Comparison of ENCODE assay signal across 8 mouse cellular contexts in the genomic region with DNA sequence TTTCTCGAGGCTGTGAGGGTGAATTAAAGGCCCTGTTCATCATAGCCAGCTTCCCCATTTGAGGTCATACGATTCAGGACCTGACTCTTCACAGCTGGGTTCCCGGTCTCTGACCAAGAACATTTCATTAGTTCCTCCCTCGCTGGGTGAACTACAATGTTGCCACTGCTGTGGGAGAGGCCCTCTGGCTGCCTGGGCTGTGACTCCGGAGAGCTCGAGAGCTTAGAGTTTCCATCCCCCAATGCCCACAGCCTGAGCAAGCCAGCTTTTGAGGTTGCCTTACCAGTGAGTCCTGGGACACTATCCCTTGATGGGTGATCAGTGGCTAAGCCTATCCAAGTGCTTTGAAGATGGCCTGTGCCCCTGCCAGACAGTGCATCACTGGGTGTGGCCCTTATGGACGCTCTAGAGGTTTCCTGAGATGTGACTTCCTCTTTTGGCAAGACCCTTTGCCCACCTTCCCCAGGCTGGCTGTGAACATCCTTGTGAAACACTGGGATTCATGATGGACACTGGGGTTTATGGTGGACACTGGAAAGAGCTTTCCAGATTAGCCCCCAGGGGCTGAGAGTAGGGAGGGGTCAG. TPM values are rescaled to one million over a fixed set of nuclear protein-coding genes. Genes with fewer than 3 reads are reported as not detected.
DNase-seq lines count a peak whose midpoint lies in the region; ATAC-seq lines count a peak whose summit lies in the region.
"Had no signal": no experiment of that assay in that cellular context is flagged by ENCODE, and none has a peak within 500 bp of the region (broad histone marks: within the 10 kb centered on the region; RNA-seq: fewer than 3 reads in every experiment).

No protein-coding gene starts in this region.

- no peaks in the 10 kb centered on the region for H3K27me3 ChIP-seq in neural tube, embryonic 11.5 days (ENCODE audit: control insufficient read depth, insufficient read depth, low read length)
- H3K27me3 ChIP-seq: embryonic facial prominence, embryonic 12.5 days had no signal

- peak overlapping the region; percentile 24 for H3K4me2 ChIP-seq in neural tube, embryonic 11.5 days (ENCODE audit: low read depth)
- H3K4me2 ChIP-seq: embryonic facial prominence, embryonic 12.5 days had no signal

- no peak overlapping the region for H3K4me3 ChIP-seq in neural tube, embryonic 11.5 days (ENCODE audit: low read depth, low read length)
- H3K4me3 ChIP-seq: embryonic facial prominence, embryonic 12.5 days had no signal

- no peak for ATAC-seq in neural tube, embryonic 11.5 days (ENCODE audit: insufficient read depth, low FRiP score, low TSS enrichment)
- peak; percentile 31 to 43; a peak in 3 of 4 replicates for ATAC-seq in hematopoietic stem cell, adult 5-6 weeks (replicated peaks in 1 of 2; ENCODE audit: insufficient read depth in 1 of 2, low FRiP score in 2 of 2, low TSS enrichment in 1 of 2, low read depth in 1 of 2, poor library complexity in 2 of 2, severe bottlenecking in 2 of 2)

- H3K27ac ChIP-seq in neural tube, embryonic 11.5 days (ENCODE audit: low read depth, low read length): no peak overlapping the region
- H3K27ac ChIP-seq: embryonic facial prominence, embryonic 12.5 days had no signal

- no peaks in the 10 kb centered on the region for H3K9me3 ChIP-seq in neural tube, embryonic 11.5 days (ENCODE audit: control insufficient read depth, low read length)
- H3K9me3 ChIP-seq: embryonic facial prominence, embryonic 12.5 days had no signal

- no peak for DNase-seq in neural tube, embryonic 11.5 days (ENCODE audit: low spot score)
- DNase-seq in neural tube, embryonic 10.5 days (ENCODE audit: extremely low spot score, low spot score): no peak
- DNase-seq in lung, postnatal 36 days: peak; percentile 75
- peak; percentile 85 for DNase-seq in testis, postnatal 14 days (ENCODE audit: low spot score)
- DNase-seq in ovary, postnatal 14 days (ENCODE audit: low spot score): no peak
- DNase-seq in retina, postnatal 1 day: no peak

- peaks cover 7% of the 10 kb centered on the region for H3K4me1 ChIP-seq in neural tube, embryonic 11.5 days (ENCODE audit: control insufficient read depth, insufficient read depth, low read length)

- WGBS in neural tube, embryonic 11.5 days: 65% methylated on average over 7 of the region's 7 CpGs

- 0 out of 2 replicates have a peak overlapping the region, but pooled peaks have one; percentile 14 for H3K9ac ChIP-seq in neural tube, embryonic 11.5 days (ENCODE audit: low read length)
- H3K9ac ChIP-seq: embryonic facial prominence, embryonic 12.5 days had no signal

- H3K36me3 ChIP-seq in neural tube, embryonic 11.5 days (ENCODE audit: control insufficient read depth, insufficient read depth, low read length): no peaks in the 10 kb centered on the region; the same call in 1 of the 2 replicates

RNA-seq across cellular contexts. Expression of a gene that starts 2.1 kb away (rescaled TPM):
- polyA plus RNA-seq in neural tube, embryonic 11.5 days (2014; fragmentation: Nextera tagmentation; extraction: Ambion mirVana): 58.7 and 59.7 TPM in 2 replicates
- total RNA-seq in hematopoietic stem cell, adult 5-6 weeks (2017): 34.5 and 51.0 TPM in 2 replicates

RNA-seq across cellular contexts. Expression of a gene that starts 21.4 kb away (rescaled TPM):
- polyA plus RNA-seq in neural tube, embryonic 11.5 days (2014; fragmentation: Nextera tagmentation; extraction: Ambion mirVana): 279 and 295 TPM in 2 replicates
- total RNA-seq in hematopoietic stem cell, adult 5-6 weeks (2017): not detected in 2 replicates

RNA-seq across cellular contexts. Expression of a gene that starts 27.8 kb away (rescaled TPM):
- polyA plus RNA-seq in neural tube, embryonic 11.5 days (2014; fragmentation: Nextera tagmentation; extraction: Ambion mirVana): 408 and 418 TPM in 2 replicates
- total RNA-seq in hematopoietic stem cell, adult 5-6 weeks (2017): 69.8 and 102 TPM in 2 replicates

Comparison
In these comparisons a context has a peak if more than half of its experiments do, and no peak if none do; other contexts are left out.
1. DNase-seq: peak in lung, postnatal 36 days (single experiment) and testis, postnatal 14 days (single experiment); none in neural tube, embryonic 11.5 days (single experiment), neural tube, embryonic 10.5 days (single experiment), ovary, postnatal 14 days (single experiment) and retina, postnatal 1 day (single experiment).